Mouse (Mus musculus) lung, postnatal 0 days (tissue): ENCODE measurements around the gene Crlf2. TPM values are rescaled to one million over a fixed set of nuclear protein-coding genes. Genes with fewer than 3 reads are reported as not detected.

Experiments
- ATAC-seq: fragments of 200-750 bp; cut with Nextera tagmentation; 2 replicates; pipeline ENCODE4 v1.8.0; 2017; ENCODE audit warnings: moderate library complexity
- DNase-seq: peaks from one replicate; pipeline ENCODE4 v3.0.0-alpha.2; 2016; ENCODE audit warnings: low spot score
- H3K27ac ChIP-seq: fragments of 300-500 bp; sonication (generic); 2 replicates; pipeline ENCODE4 v1.5.1; 2014; ENCODE audit warnings: antibody characterized with exemption, mild to moderate bottlenecking, low read length, mixed read lengths
- H3K27me3 ChIP-seq: fragments of 300-500 bp; sonication (generic); replicated peaks from 2 replicates; pipeline ENCODE4 v1.6.1; 2014; ENCODE audit warnings: low read length, mixed read lengths; ENCODE audit not compliant: insufficient read depth
- H3K36me3 ChIP-seq: fragments of 300-500 bp; sonication (generic); 2 replicates; pipeline ENCODE4 v1.6.1; 2014; ENCODE audit warnings: low read length, mixed read lengths; ENCODE audit not compliant: insufficient read depth
- H3K4me1 ChIP-seq: fragments of 300-500 bp; sonication (generic); 2 replicates; pipeline ENCODE4 v1.6.1; 2014; ENCODE audit warnings: antibody characterized with exemption, low read depth, low read length, mixed read lengths; ENCODE audit not compliant: insufficient read depth
- H3K4me2 ChIP-seq: fragments of 300-500 bp; sonication (generic); replicated peaks from 2 replicates; pipeline ENCODE4 v1.6.1; 2014; ENCODE audit warnings: low read depth, mild to moderate bottlenecking, low read length, moderate library complexity, mixed read lengths
- H3K4me3 ChIP-seq: fragments of 300-500 bp; sonication (generic); 2 replicates; pipeline ENCODE4 v1.5.1; 2014; ENCODE audit warnings: low read depth, low read length
- H3K9ac ChIP-seq: fragments of 300-500 bp; sonication (generic); replicated peaks from 2 replicates; pipeline ENCODE4 v1.6.1; 2014; ENCODE audit warnings: low read depth, mild to moderate bottlenecking
- H3K9me3 ChIP-seq: fragments of 300-500 bp; sonication (generic); 2 replicates; pipeline ENCODE4 v1.6.1; 2016; ENCODE audit warnings: low read length, mixed read lengths
- CTCF ChIP-seq: IDR thresholded peaks from 2 replicates; pipeline ENCODE4 v1.5.1; 2016; ENCODE audit warnings: antibody characterized with exemption, mild to moderate bottlenecking
- EP300 ChIP-seq: IDR thresholded peaks from 2 replicates; pipeline ENCODE4 v1.6.1; 2016; ENCODE audit warnings: antibody characterized with exemption, mild to moderate bottlenecking, control low read depth
- WGBS: fragments of 180-500 bp; shearing (Covaris S2); extraction: QIAGEN DNeasy Blood & Tissue Kit; methylation state at CpG from one replicate; pipeline ENCODE4 v1.1.7; 2014; 5-methylcytosine and 5-hydroxymethylcytosine counted together
- polyA plus RNA-seq: library from polyadenylated mRNA; unstranded; fragments of >200 nt; fragmentation: Nextera tagmentation; extraction: Ambion mirVana; gene quantifications from 2 replicates; pipeline ENCODE4 v1.2.1, GENCODE M21; 2015

Crlf2 gene
- polyA plus RNA-seq, 1 experiment from 2014 or later: 34.4 TPM

- Histone ChIP-seq H3K4me2 (no peak overlapping the region), H3K9ac (no peak overlapping the region), H3K4me1 (no peaks in the 10 kb centered on the region), H3K27me3 (no peaks in the 10 kb centered on the region), H3K27ac (no peak overlapping the region), H3K9me3 (peaks cover 4% of the 10 kb centered on the region; the same call in 1 of the 2 replicates), H3K4me3 (no peak overlapping the region), H3K36me3 (no peaks in the 10 kb centered on the region; the same call in 1 of the 2 replicates)
- WGBS: 85% methylated on average over 15 of the region's 26 CpGs
- DNase-seq (no peak), ATAC-seq (no peak)
- TF ChIP-seq EP300 (no peak), CTCF (no peak)
Measured at GRCm38 (mm10) chr5:109555236-109555675, 3.5 kb downstream of the Crlf2 start.

- 83% methylated on average over 29 of the region's 30 CpGs for WGBS
- TF ChIP-seq EP300 (no peak), CTCF (no peak)
- no peak overlapping the region for H3K4me3 ChIP-seq
Measured at GRCm38 (mm10) chr5:109554091-109555050, 4.4 kb downstream of the Crlf2 start.

GRCm38 (mm10) chr5:109553160-109553930, 5.4 kb downstream of the Crlf2 start:
- 57% methylated on average over 18 of the region's 18 CpGs for WGBS
- H3K4me2 ChIP-seq: no peak overlapping the region
- no peak for TF ChIP-seq CTCF
- TF ChIP-seq EP300: no peak
- no peak overlapping the region for H3K9ac ChIP-seq
- no peak for ATAC-seq
- no peak overlapping the region for H3K27ac ChIP-seq
- H3K4me1 ChIP-seq: no peaks in the 10 kb centered on the region
- no peaks in the 10 kb centered on the region for H3K27me3 ChIP-seq
- no peak overlapping the region for H3K4me3 ChIP-seq
- peaks cover 4% of the 10 kb centered on the region; the same call in 1 of the 2 replicates for H3K9me3 ChIP-seq
- DNase-seq: peak; percentile 59
- no peaks in the 10 kb centered on the region; the same call in 1 of the 2 replicates for H3K36me3 ChIP-seq

More at GRCm38 (mm10) chr5:109554091-109555050, 4.4 kb downstream of the Crlf2 start:
- Histone ChIP-seq H3K27ac (no peak overlapping the region), H3K36me3 (no peaks in the 10 kb centered on the region; the same call in 1 of the 2 replicates), H3K4me1 (no peaks in the 10 kb centered on the region), H3K9me3 (peaks cover 4% of the 10 kb centered on the region; the same call in 1 of the 2 replicates), H3K9ac (no peak overlapping the region), H3K27me3 (no peaks in the 10 kb centered on the region), H3K4me2 (no peak overlapping the region)
- DNase-seq: peak; percentile 20
- no peak for ATAC-seq

- Histone ChIP-seq H3K36me3 (no peaks in the 10 kb centered on the region; the same call in 1 of the 2 replicates), H3K4me1 (no peaks in the 10 kb centered on the region), H3K27me3 (no peaks in the 10 kb centered on the region), H3K9me3 (peaks cover 4% of the 10 kb centered on the region; the same call in 1 of the 2 replicates), H3K27ac (no peak overlapping the region), H3K9ac (no peak overlapping the region), H3K4me3 (no peak overlapping the region), H3K4me2 (no peak overlapping the region)
- TF ChIP-seq CTCF (no peak), EP300 (no peak)
- no peak for ATAC-seq
- DNase-seq: peak; percentile 5
- 78% methylated on average over 15 of the region's 15 CpGs for WGBS
Measured at GRCm38 (mm10) chr5:109552541-109552940, 6.3 kb downstream of the Crlf2 start.

GRCm38 (mm10) chr5:109552116-109552515, 6.7 kb downstream of the Crlf2 start:
- H3K4me3 ChIP-seq: no peak overlapping the region
- ATAC-seq: no peak
- WGBS: 86% methylated on average over 10 of the region's 13 CpGs
- no peaks in the 10 kb centered on the region; the same call in 1 of the 2 replicates for H3K36me3 ChIP-seq
- no peak overlapping the region for H3K27ac ChIP-seq
- H3K27me3 ChIP-seq: no peaks in the 10 kb centered on the region
- no peaks in the 10 kb centered on the region for H3K4me1 ChIP-seq
- TF ChIP-seq EP300 (no peak), CTCF (no peak)
- no peak overlapping the region for H3K9ac ChIP-seq
- no peak overlapping the region for H3K4me2 ChIP-seq
- DNase-seq: peak; percentile 10
- peaks cover 4% of the 10 kb centered on the region; the same call in 1 of the 2 replicates for H3K9me3 ChIP-seq
